Mouse (Mus musculus) CD4-positive helper T cell, adult 2 months (primary cell): ENCODE data around the gene Bcap29.
"Not testable (repeated sequence)": the region's sequence is repeated elsewhere in the genome, so short reads cannot be mapped to it uniquely, and the experiment has no call there.

ENCODE experiments used
- DNase-seq: peaks from one replicate; pipeline ENCODE4 v3.0.0-alpha.2; 2012; ENCODE audit warnings: low read depth, missing footprints, low spot score

Bcap29 gene

GRCm38 (mm10) chr12:31580634-31581318, 53.7 kb downstream of the Bcap29 start:
- no peak for DNase-seq

GRCm38 (mm10) chr12:31578691-31579476, 55.6 kb downstream of the Bcap29 start:
- DNase-seq = no peak

- no peak for DNase-seq
Measured at GRCm38 (mm10) chr12:31574506-31574905, 60.0 kb downstream of the Bcap29 start.

GRCm38 (mm10) chr12:31569784-31570183, 64.7 kb downstream of the Bcap29 start:
- DNase-seq = no peak

- DNase-seq = no peak
Measured at GRCm38 (mm10) chr12:31568661-31569060, 65.8 kb downstream of the Bcap29 start.

- DNase-seq = not testable (repeated sequence)
Measured at GRCm38 (mm10) chr12:31567535-31567934, 66.9 kb downstream of the Bcap29 start.

GRCm38 (mm10) chr12:31560712-31561111, 73.7 kb downstream of the Bcap29 start:
- DNase-seq = no peak

GRCm38 (mm10) chr12:31560002-31560401, 74.5 kb downstream of the Bcap29 start:
- DNase-seq = no peak

GRCm38 (mm10) chr12:31554371-31554770, 80.1 kb downstream of the Bcap29 start:
- no peak for DNase-seq

GRCm38 (mm10) chr12:31551252-31551651, 83.2 kb downstream of the Bcap29 start:
- DNase-seq = no peak

- no peak for DNase-seq
Measured at GRCm38 (mm10) chr12:31546061-31546460, 88.4 kb downstream of the Bcap29 start.

- no peak for DNase-seq
Measured at GRCm38 (mm10) chr12:31545219-31545618, 89.2 kb downstream of the Bcap29 start.

GRCm38 (mm10) chr12:31541541-31541940, 92.9 kb downstream of the Bcap29 start:
- DNase-seq = no peak
